Mouse (Mus musculus) heart, adult 2 months (tissue): ENCODE data around the gene Mtnr1a.

ENCODE experiments used
- CTCF ChIP-seq: fragments of 200-600 bp; IDR thresholded peaks from 2 replicates; pipeline ENCODE4 v1.8.1; 2022; ENCODE audit warnings: antibody characterized with exemption, mild to moderate bottlenecking, moderate library complexity
- POLR2A ChIP-seq: fragments of 200-500 bp; IDR thresholded peaks from 2 replicates; pipeline ENCODE4 v1.6.1; 2011; ENCODE audit warnings: mild to moderate bottlenecking, low read depth, low read length, control low read depth; ENCODE audit not compliant: insufficient read depth

- TF ChIP-seq CTCF (no peak), POLR2A (no peak)
These were observed 16.3 kb upstream of the Mtnr1a start for GRCm38 (mm10) chr8:45052618-45053017.
